Mouse (Mus musculus) C2C12 (cell line): Measurements from ENCODE around the gene Gm37240. TPM values are rescaled to one million over a fixed set of nuclear protein-coding genes. Genes with fewer than 3 reads are reported as not detected.

Experiments used
- H3K27me3 ChIP-seq: one replicate; pipeline ENCODE4 v1.6.1; 2011; ENCODE audit not compliant: control insufficient read depth, insufficient read depth, insufficient read length
- H3K36me3 ChIP-seq: one replicate; pipeline ENCODE4 v1.6.1; 2011; ENCODE audit not compliant: control insufficient read depth, insufficient read depth
- H3K4me3 ChIP-seq: one replicate; pipeline ENCODE4 v1.5.1; 2011; ENCODE audit warnings: mild to moderate bottlenecking, control low read depth; ENCODE audit not compliant: poor library complexity, insufficient read depth, severe bottlenecking
- H3K79me2 ChIP-seq: one replicate; pipeline ENCODE4 v1.6.1; 2011; ENCODE audit not compliant: control insufficient read depth, insufficient read depth
- H3K79me3 ChIP-seq: one replicate; pipeline ENCODE4 v1.6.1; 2011; ENCODE audit warnings: low read depth, control low read depth
- H3ac ChIP-seq: one replicate; pipeline ENCODE3; 2011; ENCODE audit warnings: low read depth; ENCODE audit not compliant: control insufficient read depth, insufficient read length
- CEBPB ChIP-seq: IDR thresholded peaks from one replicate; pipeline ENCODE4 v1.6.1; 2011; ENCODE audit warnings: low read depth, mild to moderate bottlenecking, control low read depth, moderate library complexity
- CTCF ChIP-seq: IDR thresholded peaks from one replicate; pipeline ENCODE4 v1.5.1; 2011; ENCODE audit not compliant: control insufficient read depth, insufficient read depth, insufficient read length
- FOSL1 ChIP-seq: IDR thresholded peaks from one replicate; pipeline ENCODE4 v1.8.0; 2011; ENCODE audit warnings: mild to moderate bottlenecking, low read length; ENCODE audit not compliant: poor library complexity, insufficient read depth, severe bottlenecking
- MAX ChIP-seq: IDR thresholded peaks from one replicate; pipeline ENCODE4 v1.6.1; 2011; ENCODE audit warnings: mild to moderate bottlenecking, control low read depth
- MYOD1 ChIP-seq: IDR thresholded peaks from one replicate; pipeline ENCODE4 v1.6.1; 2011; ENCODE audit warnings: low read depth; ENCODE audit not compliant: control insufficient read depth, insufficient read length
- MYOG ChIP-seq: IDR thresholded peaks from one replicate; pipeline ENCODE4 v1.6.1; 2011; ENCODE audit not compliant: control insufficient read depth, insufficient read length; ENCODE audit errors: extremely low read depth
- USF1 ChIP-seq: IDR thresholded peaks from one replicate; pipeline ENCODE4 v1.6.1; 2011; ENCODE audit warnings: low read depth, mild to moderate bottlenecking, control low read depth, moderate library complexity
- polyA plus RNA-seq: library from polyadenylated mRNA; unstranded; fragments of >200 nt; fragmentation: generic; extraction: Trizol; gene quantifications from one replicate; pipeline ENCODE4 v1.2.1, GENCODE M21; 2012; ENCODE audit warnings: missing spikeins

Gene Gm37240
- polyA plus RNA-seq, 1 experiment = 7.3 TPM

DNA sequence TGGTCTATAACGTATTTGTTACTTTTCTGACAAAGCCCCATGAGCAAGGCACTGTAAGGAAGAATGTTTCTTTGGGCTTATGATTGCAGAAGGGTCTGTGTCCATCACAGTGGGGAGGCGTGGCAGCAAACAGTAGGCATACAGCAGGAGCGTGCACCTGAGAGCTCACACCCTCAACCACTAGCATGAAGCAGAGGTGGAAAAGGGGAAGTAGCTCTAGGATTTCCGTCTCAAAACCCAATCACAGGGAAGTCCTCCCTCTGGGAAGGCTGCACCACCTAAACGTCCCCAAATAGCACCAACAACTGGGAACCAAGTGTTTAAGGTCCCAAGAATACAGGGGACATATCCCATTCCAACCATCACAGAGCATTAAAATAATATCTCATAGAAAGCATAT, 26.3 kb downstream of the Gm37240 start:
- Histone ChIP-seq H3K4me3 (no peak overlapping the region), H3ac (no peak overlapping the region), H3K27me3 (no peaks in the 10 kb centered on the region), H3K36me3 (no peaks in the 10 kb centered on the region), H3K79me2 (peaks cover 31% of the 10 kb centered on the region), H3K79me3 (peaks cover 3% of the 10 kb centered on the region)
- TF ChIP-seq USF1 = no peak
- no peak for TF ChIP-seq FOSL1
- no peak for TF ChIP-seq MYOG
- no peak for TF ChIP-seq MYOD1
- TF ChIP-seq MAX = no peak
- no peak for TF ChIP-seq CTCF
- no peak for TF ChIP-seq CEBPB

DNA sequence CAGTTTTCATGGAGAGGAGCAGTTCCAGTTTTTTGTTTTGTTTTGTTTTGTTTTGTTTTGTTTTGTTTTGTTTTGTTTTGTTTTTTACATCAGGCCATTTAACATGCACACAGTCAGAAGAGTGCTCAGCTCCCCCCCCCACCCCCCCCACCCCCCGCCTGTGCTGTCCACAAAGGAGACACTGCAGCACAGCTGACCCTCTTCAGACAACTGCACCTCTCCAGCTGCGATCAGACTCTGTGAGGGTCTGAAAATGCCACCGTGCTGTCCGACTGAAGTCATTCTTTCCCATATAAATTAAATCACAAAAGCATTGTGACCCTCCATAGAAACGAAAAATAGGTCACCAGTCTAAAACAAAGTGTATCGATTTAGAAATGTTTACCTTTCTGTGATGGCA, 28.0 kb downstream of the Gm37240 start:
- no peak overlapping the region for H3ac ChIP-seq
- no peaks in the 10 kb centered on the region for H3K79me3 ChIP-seq
- TF ChIP-seq CTCF (no peak), CEBPB (no peak), MAX (no peak), MYOD1 (no peak), FOSL1 (no peak), USF1 (no peak), MYOG (no peak)
- no peak overlapping the region for H3K4me3 ChIP-seq
- no peaks in the 10 kb centered on the region for H3K36me3 ChIP-seq
- peaks cover 25% of the 10 kb centered on the region for H3K79me2 ChIP-seq
- no peaks in the 10 kb centered on the region for H3K27me3 ChIP-seq

DNA sequence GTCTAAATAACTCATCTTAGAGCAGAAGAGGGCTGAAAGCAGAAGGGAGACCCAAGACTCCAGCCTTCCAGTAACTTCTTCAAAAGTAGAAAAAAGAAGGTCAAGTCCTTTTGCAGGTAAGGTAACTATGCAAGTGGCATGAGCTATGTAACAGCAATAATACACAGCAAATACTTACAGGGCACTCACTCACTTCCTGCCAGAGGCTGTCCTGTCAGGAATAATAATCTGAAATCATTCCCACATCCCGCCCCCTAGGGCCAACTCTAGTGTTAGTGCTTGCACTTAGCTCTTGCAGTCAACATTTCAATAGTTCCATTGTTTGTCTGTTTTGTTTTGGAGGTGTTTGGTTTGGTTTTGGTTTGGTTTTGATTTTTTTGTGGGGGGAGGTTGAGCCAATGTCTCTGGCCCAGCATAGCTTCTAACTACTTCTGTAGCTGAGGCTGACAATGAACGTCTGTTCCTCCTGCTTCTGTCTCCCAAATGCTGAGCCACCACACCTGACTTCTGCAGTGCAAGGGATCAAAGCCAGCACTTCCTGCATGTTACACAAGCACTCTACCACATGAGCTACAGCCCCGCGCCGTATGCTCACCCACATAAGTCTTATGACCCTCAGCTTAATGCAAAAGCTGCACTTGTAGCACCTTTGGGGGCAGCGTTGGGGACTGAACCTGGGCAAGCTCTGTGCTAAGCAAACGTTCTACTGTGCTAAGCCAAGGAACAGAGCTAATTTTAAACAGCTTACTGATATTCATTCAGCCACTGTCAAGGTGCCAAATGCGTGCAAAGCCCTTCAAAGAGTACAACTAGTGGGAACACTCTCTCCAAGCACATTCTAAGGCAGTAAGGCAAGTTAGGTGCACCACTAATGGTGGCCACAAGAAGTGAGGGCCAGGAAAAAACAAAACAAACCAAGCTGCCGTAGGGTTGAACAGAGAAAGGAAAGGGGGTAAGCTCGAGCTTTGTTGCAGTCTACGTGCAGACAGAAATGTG, 28.9 kb downstream of the Gm37240 start:
- Histone ChIP-seq H3K4me3 (no peak overlapping the region), H3K27me3 (no peaks in the 10 kb centered on the region), H3K36me3 (no peaks in the 10 kb centered on the region), H3K79me3 (no peaks in the 10 kb centered on the region), H3ac (no peak overlapping the region), H3K79me2 (peaks cover 21% of the 10 kb centered on the region)
- TF ChIP-seq MYOG (no peak), CTCF (no peak), MAX (no peak), FOSL1 (no peak), MYOD1 (no peak), USF1 (no peak), CEBPB (no peak)

DNA sequence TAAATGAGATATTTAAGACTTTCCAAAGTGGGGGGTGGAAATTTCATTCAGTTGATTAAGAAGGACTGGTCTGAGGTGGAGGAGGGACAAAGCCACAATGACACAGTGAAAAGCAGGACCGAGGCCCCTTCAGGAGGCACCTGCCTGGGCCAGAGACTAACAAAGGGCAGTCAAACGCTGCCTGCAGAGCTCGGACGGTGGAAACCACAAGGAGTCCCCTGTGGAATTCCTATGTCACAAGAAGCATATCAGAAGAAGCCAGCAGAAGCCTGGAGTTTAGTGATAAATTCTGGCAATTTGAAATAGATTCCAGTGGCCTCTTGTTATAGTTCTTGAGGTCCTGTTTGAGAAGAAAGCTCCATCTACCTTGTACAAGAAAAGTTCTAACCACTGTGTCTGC, 30.2 kb downstream of the Gm37240 start:
- Histone ChIP-seq H3K27me3 (no peaks in the 10 kb centered on the region), H3K79me3 (no peaks in the 10 kb centered on the region)
- TF ChIP-seq MYOG (no peak), MAX (no peak), CEBPB (no peak), USF1 (no peak), MYOD1 (no peak), CTCF (no peak)

DNA sequence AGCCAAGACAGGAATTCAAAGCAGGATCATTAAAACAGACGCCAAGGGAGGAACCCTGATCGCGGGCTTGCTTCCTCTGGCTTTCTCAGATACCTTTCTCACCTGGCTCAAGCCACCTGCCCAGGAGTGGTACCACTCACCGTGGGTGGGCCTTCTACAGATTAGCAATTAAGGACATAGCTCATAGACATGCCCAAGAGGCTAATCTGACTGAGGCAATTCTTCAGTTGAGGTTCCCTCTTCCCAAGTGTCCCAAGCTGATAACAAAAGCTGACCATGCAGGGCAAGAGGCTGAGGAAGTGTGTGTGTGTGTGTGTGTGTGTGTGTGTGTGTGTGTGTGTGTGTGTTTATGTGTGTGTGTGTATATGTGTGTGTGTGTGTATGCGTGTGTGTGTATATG, 31.4 kb downstream of the Gm37240 start:
- peaks cover 7% of the 10 kb centered on the region for H3K79me2 ChIP-seq
- H3K4me3 ChIP-seq = no peak overlapping the region
- no peaks in the 10 kb centered on the region for H3K36me3 ChIP-seq
- no peaks in the 10 kb centered on the region for H3K79me3 ChIP-seq
- no peak overlapping the region for H3ac ChIP-seq
- H3K27me3 ChIP-seq = no peaks in the 10 kb centered on the region
- TF ChIP-seq MYOG (no peak), CEBPB (no peak), CTCF (no peak), USF1 (no peak), FOSL1 (no peak), MAX (no peak), MYOD1 (no peak)

More for the DNA sequence above, 30.2 kb downstream of the Gm37240 start:
- Histone ChIP-seq H3K4me3 (no peak overlapping the region), H3ac (no peak overlapping the region), H3K79me2 (peaks cover 15% of the 10 kb centered on the region), H3K36me3 (no peaks in the 10 kb centered on the region)
